8 mouse cellular contexts compared by ENCODE assay signal in genomic region chr10:108435616-108436015, GRCm38 (mm10).
DNase-seq lines count a peak whose midpoint lies in the region; ATAC-seq and TF ChIP-seq lines count a peak whose summit lies in the region.
"Had no signal": no experiment of that assay in that cellular context is flagged by ENCODE, and none has a peak within 500 bp of the region (broad histone marks: within the 10 kb centered on the region; RNA-seq: fewer than 3 reads in every experiment).

No protein-coding gene starts in this region.

- H3K36me3 ChIP-seq in liver, adult 2 months (ENCODE audit: control insufficient read depth, insufficient read depth, low read length): no peaks in the 10 kb centered on the region
- no peaks in the 10 kb centered on the region for H3K36me3 ChIP-seq in liver, embryonic 12.5 days
- H3K36me3 ChIP-seq in embryonic facial prominence, embryonic 10.5 days (replicated peaks): no peaks in the 10 kb centered on the region
- no peaks in the 10 kb centered on the region for H3K36me3 ChIP-seq in stomach, embryonic 15.5 days

- ATAC-seq in liver, embryonic 12.5 days: no peak
- 0 out of 2 replicates have a peak, but pooled peaks have one; percentile 52 for ATAC-seq in stomach, embryonic 15.5 days (ENCODE audit: insufficient read depth, low FRiP score, low read depth)
- no peak for ATAC-seq in megakaryocyte progenitor cell, adult 5-6 weeks (replicated peaks; ENCODE audit: poor library complexity)

- no peaks in the 10 kb centered on the region for H3K9me3 ChIP-seq in liver, embryonic 12.5 days (replicated peaks)
- H3K9me3 ChIP-seq in embryonic facial prominence, embryonic 10.5 days: no peaks in the 10 kb centered on the region
- H3K9me3 ChIP-seq in stomach, embryonic 15.5 days: no peaks in the 10 kb centered on the region

- TF ChIP-seq CTCF in liver, adult 2 months (IDR thresholded peaks at IDR 0.05; ENCODE audit: low read depth, low read length): peak; percentile 45

- H3K27ac ChIP-seq in liver, adult 2 months (replicated peaks; ENCODE audit: insufficient read depth, low read depth, low read length): no peak overlapping the region
- H3K27ac ChIP-seq in liver, embryonic 12.5 days: no peak overlapping the region
- no peak overlapping the region for H3K27ac ChIP-seq in embryonic facial prominence, embryonic 10.5 days (replicated peaks)
- no peak overlapping the region for H3K27ac ChIP-seq in stomach, embryonic 15.5 days

- WGBS in liver, adult 2 months: 17% methylated on average over 5 of the region's 5 CpGs
- WGBS in liver, embryonic 12.5 days (ENCODE audit: insufficient replicate concordance): 19% methylated on average over 5 of the region's 5 CpGs
- WGBS in embryonic facial prominence, embryonic 10.5 days: 29% methylated on average over 5 of the region's 5 CpGs
- 17% methylated on average over 5 of the region's 5 CpGs for WGBS in stomach, embryonic 15.5 days

- no peak for TF ChIP-seq POLR2A in liver, adult 2 months (IDR thresholded peaks at IDR 0.05; ENCODE audit: extremely low read depth, insufficient read depth, low read length)

- H3K9ac ChIP-seq in liver, adult 2 months (ENCODE audit: low read depth, low read length): no peak overlapping the region
- H3K9ac ChIP-seq in liver, embryonic 12.5 days: no peak overlapping the region
- no peak overlapping the region for H3K9ac ChIP-seq in stomach, embryonic 15.5 days

- H3K79me2 ChIP-seq in liver, adult 2 months (ENCODE audit: control insufficient read depth, insufficient read depth, low read length): no peaks in the 10 kb centered on the region

- DNase-seq in liver, adult 2 months (ENCODE audit: extremely low read depth, low read depth, low spot score): peak; percentile 73
- DNase-seq in embryonic facial prominence, embryonic 10.5 days (ENCODE audit: low spot score): peak; percentile 21
- peak; percentile 71 for DNase-seq in kidney, postnatal 14 days
- no peak for DNase-seq in frontal cortex, postnatal 10 days (ENCODE audit: low spot score in 2 of 2)

- no peaks in the 10 kb centered on the region for H3K27me3 ChIP-seq in liver, adult 2 months (ENCODE audit: control insufficient read depth, insufficient read depth, low read length)
- H3K27me3 ChIP-seq in liver, embryonic 12.5 days (replicated peaks): 0 out of 2 replicates have a peak, but pooled peaks cover 3% of the 10 kb centered on the region
- H3K27me3 ChIP-seq in embryonic facial prominence, embryonic 10.5 days (replicated peaks; ENCODE audit: low read depth, poor library complexity, severe bottlenecking): no peaks in the 10 kb centered on the region
- no peaks in the 10 kb centered on the region for H3K27me3 ChIP-seq in stomach, embryonic 15.5 days (replicated peaks)

- no peak overlapping the region for H3K4me2 ChIP-seq in liver, embryonic 12.5 days
- H3K4me2 ChIP-seq in stomach, embryonic 15.5 days: no peak overlapping the region

- H3K4me1 ChIP-seq in liver, adult 2 months (ENCODE audit: control insufficient read depth, insufficient read depth, low read length): peaks cover 2% of the 10 kb centered on the region; the same call in 1 of the 2 replicates
- peaks cover 9% of the 10 kb centered on the region for H3K4me1 ChIP-seq in liver, embryonic 12.5 days
- H3K4me1 ChIP-seq in embryonic facial prominence, embryonic 10.5 days: peaks cover 46% of the 10 kb centered on the region
- peaks cover 6% of the 10 kb centered on the region; the same call in 1 of the 2 replicates for H3K4me1 ChIP-seq in stomach, embryonic 15.5 days

- no peak overlapping the region for H3K4me3 ChIP-seq in liver, adult 2 months (ENCODE audit: insufficient read depth, low read depth, low read length)
- no peak overlapping the region for H3K4me3 ChIP-seq in liver, embryonic 12.5 days
- no peak overlapping the region for H3K4me3 ChIP-seq in embryonic facial prominence, embryonic 10.5 days
- H3K4me3 ChIP-seq in stomach, embryonic 15.5 days (replicated peaks): no peak overlapping the region
- H3K4me3 ChIP-seq: myocyte had no signal

Comparison
In these comparisons a context has a peak if more than half of its experiments do, and no peak if none do; other contexts are left out.
1. DNase-seq: peak in liver, adult 2 months (single experiment), embryonic facial prominence, embryonic 10.5 days (single experiment) and kidney, postnatal 14 days (single experiment); none in frontal cortex, postnatal 10 days (0 of 2).